Mouse (Mus musculus): Measurements from ENCODE around the gene Tpr. TPM values are rescaled to one million over a fixed set of nuclear protein-coding genes. Genes with fewer than 3 reads are reported as not detected.

Gene Tpr
- total and polyA plus RNA-seq, 2 experiments from 2014 or later, result 106 to 124 TPM

DNA sequence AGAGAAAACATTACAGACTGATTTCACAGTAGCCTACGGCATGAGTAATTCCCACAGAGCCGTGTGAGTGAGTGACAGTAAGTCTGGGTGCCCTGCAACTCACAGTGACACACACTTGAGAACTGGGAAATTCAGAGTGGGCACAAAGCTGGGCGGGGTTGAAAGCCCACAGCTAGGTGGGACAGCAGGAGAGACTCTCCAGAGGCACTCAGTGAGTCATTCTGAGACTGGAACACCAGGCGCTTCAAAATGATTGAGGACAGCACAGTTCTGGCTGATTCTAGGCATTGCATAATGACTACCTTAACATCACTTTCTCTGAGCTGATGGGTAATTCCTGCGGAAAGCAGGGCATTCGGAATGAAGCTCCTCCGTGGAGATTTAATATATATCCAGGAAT is 79.9 kb downstream of the Tpr start:
- no peak for ATAC-seq
- Histone ChIP-seq H3K27me3 (ENCODE audit: insufficient read depth, low read length) (no peaks in the 10 kb centered on the region), H3K9me3 (ENCODE audit: low read length) (no peaks in the 10 kb centered on the region), H3K4me1 (ENCODE audit: insufficient read depth) (no peaks in the 10 kb centered on the region), H3K27ac (ENCODE audit: low read depth, low read length) (no peak overlapping the region), H3K36me3 (ENCODE audit: insufficient read depth) (no peaks in the 10 kb centered on the region), H3K9ac (no peak overlapping the region), H3K4me3 (ENCODE audit: low read depth, low read length) (no peak overlapping the region), H3K4me2 (ENCODE audit: low read depth) (no peak overlapping the region)
- no peak for DNase-seq
- WGBS, result 84% methylated on average over 7 of the region's 7 CpGs
- no peak for TF ChIP-seq CTCF (IDR thresholded peaks at IDR 0.05; ENCODE audit: low read depth)

- no peaks in the 10 kb centered on the region for H3K4me1 ChIP-seq (ENCODE audit: insufficient read depth)
- H3K27ac ChIP-seq (ENCODE audit: low read depth, low read length), result no peak overlapping the region
- H3K9me3 ChIP-seq (ENCODE audit: low read length), result no peaks in the 10 kb centered on the region
- no peak for DNase-seq
- H3K36me3 ChIP-seq (ENCODE audit: insufficient read depth), result no peaks in the 10 kb centered on the region
- H3K27me3 ChIP-seq (ENCODE audit: insufficient read depth, low read length), result no peaks in the 10 kb centered on the region
- no peak overlapping the region for H3K4me2 ChIP-seq (ENCODE audit: low read depth)
- ATAC-seq, result no peak
- no peak overlapping the region for H3K4me3 ChIP-seq (ENCODE audit: low read depth, low read length)
- TF ChIP-seq CTCF (IDR thresholded peaks at IDR 0.05; ENCODE audit: low read depth), result no peak
- 72% methylated on average over 5 of the region's 5 CpGs for WGBS
- no peak overlapping the region for H3K9ac ChIP-seq
Observed at GRCm38 (mm10) chr1:150480674-150481073, 88.0 kb downstream of the Tpr start.

DNA sequence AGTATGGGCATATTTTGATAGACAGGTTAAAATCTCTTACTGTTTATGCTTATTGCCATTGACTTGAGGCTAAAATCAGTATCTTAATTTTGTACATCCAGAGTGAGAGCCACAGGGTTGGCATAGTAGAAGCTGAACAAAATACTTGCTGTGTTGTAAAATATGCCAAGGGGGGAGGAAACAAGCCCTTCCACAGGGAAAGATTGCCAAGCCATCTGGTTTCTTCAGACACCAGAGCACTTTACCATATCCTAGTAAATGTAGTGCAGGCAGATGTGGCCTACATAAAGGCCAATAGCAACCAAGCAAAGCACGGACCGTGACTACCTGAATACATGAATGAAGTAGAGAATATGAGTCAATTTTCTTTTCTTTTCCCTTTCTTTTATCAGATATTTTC is 96.5 kb downstream of the Tpr start:
- H3K27ac ChIP-seq (ENCODE audit: low read depth, low read length), result no peak overlapping the region

GRCm38 (mm10) chr1:150496626-150497302 is 104.1 kb downstream of the Tpr start:
- Histone ChIP-seq H3K4me3 (ENCODE audit: low read depth, low read length) (no peak overlapping the region), H3K27ac (ENCODE audit: low read depth, low read length) (no peak overlapping the region), H3K4me2 (ENCODE audit: low read depth) (no peak overlapping the region), H3K4me1 (ENCODE audit: insufficient read depth) (no peaks in the 10 kb centered on the region), H3K36me3 (ENCODE audit: insufficient read depth) (no peaks in the 10 kb centered on the region), H3K9me3 (ENCODE audit: low read length) (no peaks in the 10 kb centered on the region), H3K27me3 (ENCODE audit: insufficient read depth, low read length) (no peaks in the 10 kb centered on the region), H3K9ac (no peak overlapping the region)
- WGBS, result 86% methylated on average over 6 of the region's 6 CpGs
- ATAC-seq, result no peak
- TF ChIP-seq CTCF (IDR thresholded peaks at IDR 0.05; ENCODE audit: low read depth), result no peak
- DNase-seq, result no peak

More for the DNA sequence above, 96.5 kb downstream of the Tpr start:
- peak; percentile 14; the same call in 1 of the 2 replicates for ATAC-seq
- H3K4me1 ChIP-seq (ENCODE audit: insufficient read depth), result 0 out of 2 replicates have a peak, but pooled peaks cover 3% of the 10 kb centered on the region
- no peak overlapping the region for H3K9ac ChIP-seq
- H3K9me3 ChIP-seq (ENCODE audit: low read length), result no peaks in the 10 kb centered on the region
- no peak for DNase-seq
- no peaks in the 10 kb centered on the region for H3K27me3 ChIP-seq (ENCODE audit: insufficient read depth, low read length)
- TF ChIP-seq CTCF (IDR thresholded peaks at IDR 0.05; ENCODE audit: low read depth), result no peak
- no peak overlapping the region for H3K4me3 ChIP-seq (ENCODE audit: low read depth, low read length)
- no peaks in the 10 kb centered on the region for H3K36me3 ChIP-seq (ENCODE audit: insufficient read depth)
- no peak overlapping the region for H3K4me2 ChIP-seq (ENCODE audit: low read depth)
- WGBS, result 82% methylated on average over 2 of the region's 2 CpGs

DNA sequence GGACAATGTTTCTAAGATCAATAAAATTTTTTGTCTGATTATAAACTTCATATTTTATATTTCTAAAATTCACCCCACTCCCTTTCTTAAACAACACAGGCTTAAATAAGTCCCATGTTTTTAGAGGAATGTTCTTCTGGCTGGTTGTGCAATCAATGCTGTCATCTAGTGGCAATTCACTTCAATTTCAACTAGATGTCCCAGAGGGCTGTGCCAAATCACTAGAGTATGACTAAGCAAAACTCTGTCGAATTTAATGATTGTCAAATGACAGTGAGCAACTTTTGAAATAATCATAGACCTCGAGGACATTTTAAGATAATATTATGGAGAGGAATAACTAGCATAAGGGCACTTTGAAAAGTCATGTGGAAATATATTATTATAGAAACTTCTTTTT is 105.1 kb downstream of the Tpr start:
- 69% methylated on average over 2 of the region's 2 CpGs for WGBS
- DNase-seq, result peak; percentile 26

GRCm38 (mm10) chr1:150498177-150498576 is 105.5 kb downstream of the Tpr start:
- Histone ChIP-seq H3K27me3 (ENCODE audit: insufficient read depth, low read length) (no peaks in the 10 kb centered on the region), H3K9ac (no peak overlapping the region), H3K9me3 (ENCODE audit: low read length) (no peaks in the 10 kb centered on the region), H3K4me3 (ENCODE audit: low read depth, low read length) (no peak overlapping the region), H3K27ac (ENCODE audit: low read depth, low read length) (no peak overlapping the region), H3K4me2 (ENCODE audit: low read depth) (no peak overlapping the region), H3K4me1 (ENCODE audit: insufficient read depth) (no peaks in the 10 kb centered on the region), H3K36me3 (ENCODE audit: insufficient read depth) (no peaks in the 10 kb centered on the region)
- ATAC-seq (no peak), DNase-seq (no peak)
- TF ChIP-seq CTCF (IDR thresholded peaks at IDR 0.05; ENCODE audit: low read depth), result no peak
- WGBS, result 87% methylated on average over 2 of the region's 2 CpGs

More for the DNA sequence above, 105.1 kb downstream of the Tpr start:
- Histone ChIP-seq H3K4me2 (ENCODE audit: low read depth) (no peak overlapping the region), H3K27ac (ENCODE audit: low read depth, low read length) (no peak overlapping the region), H3K9ac (no peak overlapping the region), H3K36me3 (ENCODE audit: insufficient read depth) (no peaks in the 10 kb centered on the region), H3K9me3 (ENCODE audit: low read length) (no peaks in the 10 kb centered on the region), H3K4me3 (ENCODE audit: low read depth, low read length) (no peak overlapping the region), H3K4me1 (ENCODE audit: insufficient read depth) (no peaks in the 10 kb centered on the region), H3K27me3 (ENCODE audit: insufficient read depth, low read length) (no peaks in the 10 kb centered on the region)
- TF ChIP-seq CTCF (IDR thresholded peaks at IDR 0.05; ENCODE audit: low read depth), result peak; percentile 50
- ATAC-seq, result no peak

Other genes with a start within 250 kb of the Tpr start
- gene Pdc, start 73.4 kb upstream of the Tpr start, total RNA-seq (2014; rRNA removed), result 0.90 TPM in 1 of 2 replicates, not detected in the other
- not detected in 2 replicates for gene Pdc, start 73.4 kb upstream of the Tpr start, polyA plus RNA-seq (2015; fragmentation: Nextera tagmentation; extraction: Ambion mirVana)
- gene Odr4, start 242 bp downstream of the Tpr start, total RNA-seq (2014; rRNA removed), result 41.3 and 44.6 TPM in 2 replicates
- gene Odr4, start 242 bp downstream of the Tpr start, polyA plus RNA-seq (2015; fragmentation: Nextera tagmentation; extraction: Ambion mirVana), result 45.3 and 54.7 TPM in 2 replicates
- 0.23 and 1.00 TPM in 2 replicates for gene Prg4, start 73.3 kb downstream of the Tpr start, total RNA-seq (2014; rRNA removed)
- 0.39 and 0.96 TPM in 2 replicates for gene Prg4, start 73.3 kb downstream of the Tpr start, polyA plus RNA-seq (2015; fragmentation: Nextera tagmentation; extraction: Ambion mirVana)